Mouse (Mus musculus): ENCODE measurements at regions not wholly inside any gene's neighbourhood (a gene's known extent, or its start where the extent isn't known, plus 50 kb on each side); places are given as distances from the start of the nearest gene placed in this dataset.

DNA sequence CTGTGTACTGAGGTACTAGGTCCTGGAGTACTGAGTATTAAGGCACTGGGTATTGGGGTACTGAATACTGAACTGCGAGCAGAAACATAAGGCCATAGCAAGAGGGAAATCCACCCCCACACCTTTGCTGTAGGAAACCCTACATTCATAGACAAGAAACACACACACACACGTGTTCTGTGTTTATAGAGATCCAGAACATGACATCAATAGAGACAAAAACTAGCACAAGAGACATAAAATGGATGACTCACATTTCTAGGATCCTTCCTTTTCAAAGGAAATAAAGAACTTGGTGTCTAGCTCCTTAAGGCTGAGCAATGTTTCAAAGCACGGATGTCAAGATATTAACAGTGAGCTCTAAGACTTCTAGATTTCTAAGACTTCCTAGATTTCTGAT lies 49.9 kb upstream of the Nepro start:
- no peak for DNase-seq (ENCODE audit: low read depth, low spot score)

DNA sequence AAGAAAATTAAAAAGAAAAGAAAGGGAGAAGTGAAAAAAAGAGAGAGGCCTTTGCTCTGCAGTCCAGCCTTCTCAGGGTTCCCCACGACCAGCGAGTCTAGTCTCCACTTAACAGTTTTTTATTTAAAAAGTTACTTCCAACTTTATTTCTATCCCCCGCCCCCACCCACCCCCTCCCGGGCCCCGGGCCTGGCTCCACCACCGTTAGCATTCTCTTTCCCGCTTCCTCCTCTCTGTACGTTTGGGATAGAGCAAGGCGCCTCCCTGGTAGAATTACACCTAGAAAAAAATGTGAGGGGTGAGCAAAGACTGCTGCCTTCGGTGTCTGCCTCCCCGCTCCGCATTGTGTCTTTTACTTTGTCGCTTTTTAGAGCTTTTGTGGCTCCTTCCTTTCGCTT lies 51.7 kb upstream of the Nepro start:
- no peak for DNase-seq (ENCODE audit: low read depth, low spot score)

DNA sequence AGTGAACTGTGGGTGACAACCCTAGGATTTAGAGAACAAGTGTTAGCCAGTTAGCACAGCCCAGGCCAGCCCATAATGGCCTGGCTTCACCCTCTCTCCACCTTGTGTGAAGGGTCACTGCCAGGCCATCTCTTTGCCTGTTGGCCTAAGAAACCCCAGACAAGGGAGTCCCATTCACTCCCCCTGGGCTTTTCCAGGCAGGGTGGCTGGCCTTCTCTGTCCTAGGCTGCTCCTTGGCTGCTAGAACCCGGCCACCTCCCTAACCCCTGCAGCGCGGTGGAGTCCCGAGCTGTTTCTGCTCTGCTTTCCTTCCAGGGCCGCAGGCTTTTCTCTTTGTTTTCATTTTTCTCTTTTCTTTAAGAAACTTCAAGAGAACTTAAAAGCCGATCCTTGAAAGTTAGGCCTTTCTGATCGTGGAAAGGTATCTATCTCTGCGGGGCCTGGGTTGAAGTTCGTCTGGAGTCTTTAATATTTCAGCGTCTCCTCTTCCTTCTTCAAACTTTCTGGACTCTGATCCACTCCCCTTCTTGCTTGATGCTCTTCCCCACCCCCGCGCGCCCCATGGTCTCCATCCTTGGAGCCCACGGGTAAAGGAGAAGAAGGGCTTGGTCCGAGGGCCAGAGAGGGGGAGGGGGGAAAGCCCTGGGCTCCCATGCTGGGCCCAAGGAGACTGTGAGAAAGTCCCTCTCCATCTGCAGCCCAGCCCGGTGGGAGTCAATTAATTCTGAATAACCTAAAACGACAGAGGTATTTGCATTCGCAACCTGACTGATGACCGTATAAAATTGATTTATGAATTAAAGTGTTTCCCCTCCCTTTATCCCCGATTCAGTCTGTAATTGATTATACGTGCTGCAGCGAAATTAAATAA lies 52.3 kb upstream of the Nepro start:
- peak; percentile 8 for DNase-seq (ENCODE audit: low read depth, low spot score)

DNA sequence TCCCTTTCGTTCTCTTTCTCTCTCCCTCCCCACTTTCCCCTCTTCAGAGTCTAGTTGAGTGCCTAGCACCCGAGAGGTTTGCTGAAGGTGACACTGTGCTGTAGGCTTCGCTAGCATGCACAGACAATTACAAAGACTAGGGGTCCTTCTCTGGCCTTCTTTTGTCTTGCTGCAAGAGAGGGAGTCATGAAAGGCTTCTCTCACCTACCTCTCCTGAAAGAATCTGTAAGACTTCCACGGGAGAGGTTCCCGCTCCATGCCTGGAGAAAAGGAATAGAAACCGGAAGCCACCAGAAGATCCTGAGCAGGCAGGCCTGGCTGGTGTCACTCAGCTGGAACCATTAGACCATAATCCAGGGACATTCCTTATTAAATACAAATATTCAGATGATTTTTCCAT lies 56.0 kb upstream of the Nepro start:
- DNase-seq (ENCODE audit: low read depth, low spot score) = no peak

DNA sequence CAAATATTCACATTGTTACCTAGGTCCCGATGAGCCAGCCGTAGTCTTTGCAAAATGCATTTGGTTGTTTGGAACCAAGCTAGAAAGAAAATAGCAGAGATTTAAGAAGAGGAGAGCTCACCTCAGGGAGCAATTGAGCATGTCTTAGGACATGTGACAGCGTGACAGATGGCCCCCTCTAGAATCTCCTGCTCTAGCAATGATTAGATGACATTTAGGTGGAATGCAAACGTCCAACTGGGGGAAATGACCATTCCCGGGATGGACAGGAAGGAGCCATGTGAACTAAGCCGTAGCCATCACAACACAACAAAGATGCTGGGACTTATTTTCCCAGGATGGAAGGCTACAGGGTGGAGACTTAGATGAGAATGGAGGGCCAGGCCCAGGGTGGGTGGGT lies 57.0 kb upstream of the Nepro start:
- DNase-seq (ENCODE audit: low read depth, low spot score) = no peak

DNA sequence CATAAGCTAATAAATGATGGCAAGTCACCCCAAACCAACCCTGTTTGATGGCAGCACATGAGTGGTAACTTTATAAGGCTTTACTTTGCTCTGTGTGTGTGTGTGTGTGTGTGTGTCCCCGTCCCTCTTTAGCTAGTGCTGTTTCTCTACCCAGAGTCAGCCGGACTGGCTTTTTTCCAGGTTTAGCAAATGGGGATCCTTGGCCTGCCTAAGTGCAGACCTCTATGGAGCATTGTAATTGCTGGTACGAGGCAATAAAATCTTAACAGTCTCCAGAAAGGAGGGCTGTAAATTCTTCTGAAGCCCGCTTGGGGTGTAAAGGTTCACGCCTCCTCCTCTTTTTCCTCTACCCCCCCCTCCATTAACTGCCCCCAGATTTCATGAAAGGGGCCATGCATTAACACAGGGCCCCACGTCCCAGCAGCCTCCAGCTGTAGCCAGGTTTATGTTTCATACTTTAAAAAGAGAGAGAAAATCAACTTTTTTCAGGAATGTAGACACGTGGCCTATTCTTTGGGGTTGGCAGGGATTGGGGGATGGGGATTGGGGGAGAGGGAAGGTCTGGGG lies 57.6 kb upstream of the Nepro start:
- no peak for DNase-seq (ENCODE audit: low read depth, low spot score)

DNA sequence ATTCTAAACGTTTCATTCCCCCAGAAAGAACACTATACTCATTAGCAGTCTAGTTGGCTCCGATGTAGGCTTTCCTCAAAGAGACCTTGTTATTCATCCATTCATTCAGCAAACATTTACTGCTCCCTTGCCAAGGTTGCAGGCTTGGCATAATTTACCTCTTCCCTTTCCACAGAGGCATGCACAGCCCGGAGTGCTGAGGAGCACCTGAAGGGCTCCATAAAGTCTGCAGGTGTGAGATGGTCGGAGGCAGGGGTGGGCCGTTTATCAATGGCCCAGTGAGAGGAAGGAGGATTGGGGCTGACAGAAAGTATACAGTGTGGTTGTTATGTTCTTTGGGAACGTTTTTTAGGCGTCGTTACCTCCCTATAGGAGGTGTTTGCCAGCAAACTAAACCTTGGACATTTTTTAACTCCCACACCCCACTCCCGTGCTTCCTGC lies 58.6 kb upstream of the Nepro start:
- DNase-seq (ENCODE audit: low read depth, low spot score) = no peak

DNA sequence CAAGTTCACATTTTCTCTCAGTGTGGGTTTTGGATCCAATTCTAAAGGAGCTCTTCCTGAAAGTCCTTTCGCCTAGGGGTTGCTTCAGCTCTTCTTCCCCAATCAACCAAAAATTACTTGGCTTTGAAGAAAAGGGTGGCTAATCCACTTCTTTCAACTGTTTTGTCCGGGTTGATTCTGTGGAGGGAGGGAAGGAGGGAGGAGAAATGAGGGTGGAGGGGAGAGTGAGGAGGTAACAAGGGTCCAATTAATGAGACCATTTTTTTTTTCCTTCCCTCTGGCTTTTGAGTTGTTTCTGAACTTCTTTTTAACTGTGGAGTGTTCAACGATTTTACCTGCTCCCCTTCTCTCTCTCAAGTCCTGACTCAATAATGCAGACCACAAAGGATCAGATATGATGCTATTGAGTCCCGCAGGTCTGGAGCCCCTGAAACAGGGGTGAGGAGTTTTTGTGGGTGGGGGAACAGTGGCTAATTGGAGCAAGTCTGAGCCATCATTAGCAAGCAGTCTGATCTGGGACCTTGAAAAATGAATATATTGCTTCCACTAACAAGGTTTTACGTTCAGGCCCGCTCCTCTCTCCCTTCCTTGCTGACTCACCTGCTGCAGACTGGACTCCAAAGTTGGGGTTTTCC lies 61.0 kb upstream of the Nepro start:
- no peak for DNase-seq (ENCODE audit: low read depth, low spot score)

DNA sequence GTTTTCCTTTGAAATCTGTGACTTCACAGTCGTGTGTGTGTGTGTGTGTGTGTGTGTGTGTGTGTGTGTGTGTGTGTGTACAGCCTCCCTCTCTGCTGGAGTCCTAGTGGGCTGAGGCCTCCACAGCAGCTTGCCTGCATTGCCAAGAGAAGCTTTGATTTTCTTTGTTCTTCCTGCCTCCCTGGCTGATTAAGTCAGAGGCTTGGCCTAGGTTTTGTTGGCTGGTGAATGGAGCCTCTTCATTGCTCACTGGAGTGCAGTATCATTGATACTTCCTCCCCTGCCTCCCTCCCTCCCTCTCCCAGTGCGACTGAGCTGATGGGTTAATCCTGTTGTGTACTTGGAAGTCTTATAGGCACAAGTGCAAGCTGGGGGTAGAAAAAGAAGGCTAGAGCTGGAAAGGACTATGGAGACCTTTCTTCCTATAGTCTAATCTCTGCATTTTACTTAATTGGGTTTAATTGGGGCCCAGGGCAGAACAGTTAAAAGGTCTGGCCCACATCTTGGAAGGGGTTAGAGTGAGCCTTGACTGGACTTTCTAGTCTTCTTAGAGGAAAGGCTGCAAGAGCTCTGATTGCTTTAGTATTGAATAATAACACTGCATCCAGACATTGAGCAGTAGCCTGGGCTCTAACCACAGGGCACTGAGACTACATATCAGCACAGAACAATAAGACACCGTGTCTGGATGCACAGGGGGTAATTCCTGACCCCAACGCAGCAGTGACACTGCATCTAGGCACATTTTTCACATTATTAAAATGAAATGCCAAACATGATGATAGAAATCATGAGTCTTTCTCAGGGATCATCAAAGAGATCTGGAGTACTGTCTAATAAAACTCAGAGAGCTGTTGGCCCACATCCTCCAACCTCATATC lies 62.9 kb upstream of the Nepro start:
- DNase-seq (ENCODE audit: low read depth, low spot score) = no peak

DNA sequence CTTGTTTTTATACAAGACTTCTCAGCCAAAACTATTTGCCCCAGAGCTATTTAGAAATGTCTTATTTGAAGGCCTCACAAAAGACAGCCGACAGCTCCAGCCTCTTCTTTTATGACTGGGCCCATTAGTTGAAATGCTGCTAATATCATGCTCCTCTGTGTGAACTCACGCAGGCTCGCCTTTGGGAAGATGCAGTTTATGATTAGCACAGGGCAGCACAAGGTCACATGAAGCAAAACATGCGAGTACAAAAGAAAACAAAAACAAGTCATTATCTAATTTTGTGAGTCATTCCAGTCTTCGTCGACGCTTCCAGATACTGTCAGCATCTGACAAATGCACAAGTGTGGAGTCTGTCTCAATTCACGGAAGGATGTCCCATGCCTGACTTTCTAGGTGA lies 65.8 kb upstream of the Nepro start:
- no peak for DNase-seq (ENCODE audit: low read depth, low spot score)

DNA sequence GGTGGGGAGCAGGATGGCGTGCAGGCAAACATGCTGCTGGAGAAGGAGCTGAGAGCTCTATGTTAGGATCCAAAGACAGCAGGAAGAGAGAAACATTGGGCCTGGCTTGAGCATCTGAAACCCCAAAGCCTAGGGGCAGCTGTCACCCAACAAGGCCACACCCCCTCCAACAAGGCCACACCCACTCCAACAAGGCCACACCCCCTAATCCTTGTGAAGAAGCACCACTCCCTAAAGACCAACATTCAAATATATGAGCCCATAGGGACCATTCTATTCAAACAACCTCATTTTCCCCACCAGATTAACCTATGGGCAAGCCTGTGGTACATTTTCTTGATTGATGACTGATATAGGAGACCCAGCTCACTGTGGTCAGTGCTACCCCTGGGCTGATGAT lies 67.9 kb upstream of the Nepro start:
- no peak for DNase-seq (ENCODE audit: low read depth, low spot score)

DNA sequence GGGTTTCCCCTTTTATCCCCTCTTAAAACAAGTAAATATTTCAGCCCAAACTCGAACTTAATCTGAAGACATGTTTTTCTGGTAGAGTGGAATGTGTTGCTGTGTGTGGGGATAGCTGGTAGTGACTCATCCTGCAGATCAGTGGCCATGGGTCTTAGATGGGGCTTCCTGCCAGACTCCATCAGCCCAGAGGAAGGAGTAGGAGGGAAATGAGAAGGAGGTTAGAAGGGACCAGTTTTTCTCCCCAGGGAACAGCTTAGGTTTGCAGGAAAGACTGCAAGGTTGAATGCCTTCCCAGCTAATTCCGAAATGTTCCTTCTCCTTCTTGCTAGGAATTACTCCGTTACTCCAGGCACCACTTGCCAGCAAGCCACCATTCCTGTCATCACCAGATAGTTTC lies 68.8 kb upstream of the Nepro start:
- DNase-seq (ENCODE audit: low read depth, low spot score) = no peak

DNA sequence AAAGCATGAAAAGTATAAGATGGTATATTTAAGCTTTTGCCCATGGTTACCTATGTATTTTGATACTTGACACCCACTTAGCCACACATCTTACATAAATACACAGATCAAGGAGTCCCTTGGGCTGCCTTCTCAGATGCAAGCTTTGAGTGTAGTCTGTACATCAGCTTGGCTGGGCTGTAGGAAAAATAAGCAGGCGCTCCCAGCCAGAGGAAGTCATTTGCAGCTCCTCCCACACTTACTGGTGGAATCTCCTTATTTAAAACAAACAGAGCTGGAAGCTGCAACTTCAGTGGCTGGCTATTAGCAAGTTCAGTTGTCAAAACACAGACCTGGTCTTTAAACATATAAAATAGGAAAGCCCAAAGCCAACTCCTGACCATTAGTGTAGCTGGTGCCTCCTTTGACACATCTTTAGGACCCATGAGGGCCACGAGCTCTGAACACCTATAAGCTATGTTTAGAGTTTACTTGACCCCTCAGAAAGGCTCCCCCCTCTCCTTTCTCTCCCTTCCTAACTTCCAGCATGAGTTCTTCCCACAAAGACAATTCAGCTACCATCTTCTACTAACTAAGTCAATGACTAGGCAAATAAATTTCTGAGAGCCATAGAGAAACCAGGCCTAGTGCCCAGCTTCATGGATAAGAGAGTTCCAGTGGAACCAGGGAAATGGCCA lies 75.4 kb upstream of the Nepro start:
- DNase-seq (ENCODE audit: low read depth, low spot score) = no peak

DNA sequence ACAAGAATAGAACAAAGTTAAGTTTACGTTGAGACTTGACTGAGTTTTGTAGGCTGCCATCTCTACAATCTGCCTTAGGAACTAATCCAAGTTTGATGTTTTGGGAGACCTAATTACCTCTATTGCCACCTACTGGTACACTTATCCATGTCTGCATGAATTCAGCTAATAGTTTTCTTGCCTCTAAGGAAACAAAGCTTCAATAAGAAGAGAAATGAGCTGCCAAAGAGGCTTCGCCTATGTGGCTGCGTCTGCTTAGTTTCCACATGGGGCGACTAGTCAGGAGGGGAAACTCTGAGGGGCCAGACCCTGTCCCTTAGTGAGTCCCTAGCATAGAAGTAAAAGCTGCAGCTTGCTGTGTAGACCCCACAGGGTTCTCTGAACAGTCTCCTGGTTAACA lies 80.1 kb upstream of the Nepro start:
- DNase-seq (ENCODE audit: low read depth, low spot score) = peak; percentile 44

DNA sequence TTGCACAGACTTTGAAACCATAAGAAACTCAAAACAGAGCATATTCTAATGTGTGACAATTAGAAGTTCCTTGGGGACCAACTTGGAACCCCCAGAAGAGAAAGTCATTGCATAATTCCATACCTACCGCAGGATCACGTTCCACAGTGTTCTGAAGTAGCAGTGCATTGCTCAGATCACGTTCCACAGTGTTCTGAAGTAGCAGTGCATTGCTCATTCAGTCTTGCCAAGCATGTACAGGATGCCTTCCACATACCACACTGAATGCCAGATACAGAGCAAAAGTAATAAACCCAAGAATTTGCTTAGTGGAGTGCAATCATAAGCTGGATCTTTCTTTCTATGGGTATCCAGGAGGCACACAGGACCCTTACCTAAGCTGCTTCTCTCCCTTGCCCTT lies 78.4 kb upstream of the Boc start:
- DNase-seq (ENCODE audit: low read depth, low spot score) = no peak

DNA sequence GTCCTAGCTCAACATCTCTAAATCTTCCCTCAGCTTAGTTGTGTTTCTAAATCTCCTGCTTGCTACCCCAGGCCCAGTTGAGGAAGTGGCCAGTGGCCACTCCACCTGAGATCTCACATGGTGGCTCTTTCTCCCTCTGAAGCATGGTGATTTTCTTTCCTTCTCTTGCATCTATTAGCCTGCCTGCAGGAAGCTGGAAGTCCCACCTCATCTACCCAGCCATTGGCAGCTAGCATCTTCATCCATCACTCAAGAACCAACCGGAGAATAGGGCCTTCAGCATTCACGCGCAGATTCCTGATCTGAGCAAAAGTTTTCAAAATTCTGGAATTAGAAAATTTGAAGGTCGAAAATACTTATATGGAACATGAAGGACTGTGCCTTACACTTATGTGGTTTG lies 75.8 kb upstream of the Boc start:
- DNase-seq (ENCODE audit: low read depth, low spot score) = no peak

DNA sequence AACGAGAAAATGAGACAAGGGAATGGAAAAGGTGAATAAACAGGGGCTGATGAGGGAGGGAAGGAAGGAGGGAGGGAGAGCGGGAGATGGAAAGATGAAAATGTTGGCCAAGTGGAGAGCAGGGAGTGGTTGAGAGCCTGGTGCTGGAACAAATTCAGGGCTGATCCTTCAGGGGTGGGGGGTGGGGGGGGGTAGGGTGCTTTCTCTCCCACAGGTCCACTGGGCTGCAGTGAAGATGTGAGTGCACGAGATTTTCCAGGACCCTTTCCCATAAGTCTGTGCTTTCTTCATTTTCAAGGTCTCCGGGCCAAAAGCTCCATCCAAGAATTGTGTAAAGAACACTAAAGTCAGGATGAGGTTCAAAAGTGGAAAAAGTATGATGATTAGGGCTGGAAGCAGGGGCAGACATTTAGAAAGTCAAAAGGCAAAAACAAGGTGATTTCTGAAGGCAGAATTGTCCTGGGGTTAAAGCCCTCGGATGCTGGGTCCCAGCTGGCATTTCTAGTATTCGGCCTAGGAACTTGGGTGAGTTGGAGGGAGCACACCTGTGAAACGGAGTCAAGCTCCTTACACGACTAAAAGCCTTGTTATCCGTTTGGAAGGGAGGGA lies 74.5 kb upstream of the Boc start:
- DNase-seq (ENCODE audit: low read depth, low spot score) = no peak

DNA sequence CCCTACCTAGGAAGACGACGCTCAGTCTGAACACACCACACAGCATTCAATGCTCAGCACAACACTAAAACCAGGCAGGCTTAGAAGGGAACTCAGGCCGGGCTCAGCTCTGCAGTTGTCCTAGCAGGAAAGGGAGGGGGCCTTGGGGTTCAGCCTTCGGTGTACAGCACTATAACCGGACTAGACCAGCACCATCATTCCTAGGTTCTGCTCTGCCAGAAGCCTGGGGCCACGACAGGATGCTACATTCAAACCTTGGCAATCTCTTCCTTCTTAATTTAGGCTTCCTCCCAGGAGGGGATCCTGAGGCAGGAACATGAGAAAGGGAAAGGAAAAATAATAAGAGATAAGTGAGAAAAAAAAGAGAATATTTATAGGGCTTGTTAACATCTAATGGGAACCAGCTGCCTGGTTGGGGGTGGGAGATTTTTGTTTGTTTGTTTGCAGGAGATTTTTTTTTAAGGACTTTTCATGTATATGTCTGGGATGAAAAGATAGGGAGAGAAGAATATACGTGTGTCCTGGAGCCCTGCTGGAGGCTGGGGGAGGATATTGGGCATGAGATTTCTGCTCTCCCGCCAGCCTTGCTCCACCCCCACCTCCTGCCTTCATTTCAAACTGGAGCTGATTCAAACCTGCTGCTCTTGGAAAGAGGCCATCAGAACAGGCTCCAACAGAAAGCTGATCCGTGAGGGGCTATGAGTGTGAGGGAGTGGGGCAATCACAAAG lies 73.8 kb upstream of the Boc start:
- DNase-seq (ENCODE audit: low read depth, low spot score) = no peak

DNA sequence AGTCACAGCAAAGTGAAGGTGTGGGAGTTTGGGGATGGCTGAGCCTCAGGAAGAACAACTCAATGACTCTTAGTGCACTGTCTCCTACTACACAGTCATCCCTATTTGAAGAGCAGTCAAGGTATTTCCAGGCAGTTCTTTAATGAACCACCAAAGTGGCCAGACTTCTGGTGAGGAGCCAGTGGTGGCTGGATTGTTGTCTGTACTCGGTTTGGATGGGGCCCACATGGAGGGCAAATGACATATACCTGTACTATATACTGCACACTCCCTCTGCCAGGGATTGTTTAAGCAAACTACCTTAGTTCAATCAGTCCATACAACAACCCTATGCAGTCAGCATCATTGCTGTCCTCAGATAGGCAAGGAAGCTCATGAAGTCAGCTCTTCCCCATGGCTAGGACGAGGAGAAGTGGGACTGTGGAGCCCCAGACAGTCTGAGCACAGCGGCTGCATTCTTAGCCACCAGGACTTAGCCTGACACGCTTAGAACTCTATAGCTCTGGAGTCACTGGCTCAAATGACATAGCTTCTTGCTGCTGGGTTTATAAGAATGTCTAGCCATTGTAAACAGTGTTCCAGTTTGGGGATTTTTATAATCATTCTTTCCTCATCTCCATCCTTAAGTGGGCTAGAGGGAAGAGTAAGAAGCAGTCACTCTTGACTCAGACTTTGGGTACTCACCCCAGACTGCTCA lies 72.8 kb upstream of the Boc start:
- DNase-seq (ENCODE audit: low read depth, low spot score) = no peak

DNA sequence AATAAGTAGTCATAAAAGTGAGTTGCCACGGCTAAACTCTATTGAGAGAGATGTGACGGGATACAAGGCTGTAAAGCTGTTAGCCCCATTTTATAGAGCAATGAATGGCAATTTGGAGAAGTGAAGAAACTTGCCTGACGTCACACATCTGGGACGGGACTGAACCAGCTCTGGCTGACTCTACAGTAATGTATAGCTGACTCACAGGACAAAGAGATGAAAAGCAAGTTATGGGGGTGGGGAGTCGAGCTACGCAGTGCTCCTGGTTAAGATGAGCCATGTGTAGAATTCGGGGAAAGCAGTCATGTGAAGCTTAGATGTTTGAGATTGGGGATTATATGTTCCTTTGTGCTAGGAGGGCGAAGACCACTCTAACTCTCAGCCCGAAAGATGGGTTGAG lies 72.2 kb upstream of the Boc start:
- no peak for DNase-seq (ENCODE audit: low read depth, low spot score)

Data from ES-CJ7 (cell line).